Mouse (Mus musculus) midbrain, embryonic 10.5 days (tissue): ENCODE measurements at regions not wholly inside any gene's neighbourhood (a gene's known extent, or its start where the extent isn't known, plus 50 kb on each side); places are given as distances from the start of the nearest gene placed in this dataset.

ENCODE experiments used
- DNase-seq: peaks from one replicate; pipeline ENCODE4 v3.0.0-alpha.2; 2017; ENCODE audit warnings: low spot score
- H3K27ac ChIP-seq: fragments of 300-500 bp; sonication (generic); replicated peaks from 2 replicates; pipeline ENCODE4 v1.5.1; 2016; ENCODE audit warnings: mild to moderate bottlenecking
- H3K27me3 ChIP-seq: fragments of 300-500 bp; sonication (generic); 2 replicates; pipeline ENCODE4 v1.6.1; 2016; ENCODE audit warnings: low read depth, mild to moderate bottlenecking; ENCODE audit not compliant: poor library complexity, severe bottlenecking
- H3K36me3 ChIP-seq: fragments of 300-500 bp; sonication (generic); 2 replicates; pipeline ENCODE4 v1.6.1; 2016; ENCODE audit warnings: mild to moderate bottlenecking, moderate library complexity
- H3K4me1 ChIP-seq: fragments of 300-500 bp; sonication (generic); 2 replicates; pipeline ENCODE4 v1.6.1; 2016
- H3K4me3 ChIP-seq: fragments of 300-500 bp; sonication (generic); 2 replicates; pipeline ENCODE4 v1.5.1; 2016; ENCODE audit warnings: mild to moderate bottlenecking, moderate library complexity
- H3K9me3 ChIP-seq: fragments of 300-500 bp; sonication (generic); replicated peaks from 2 replicates; pipeline ENCODE4 v1.6.1; 2016; ENCODE audit warnings: mild to moderate bottlenecking
- WGBS: fragments of 180-500 bp; shearing (Covaris S2); methylation state at CpG from one replicate; pipeline ENCODE4 v1.1.7; 2016; 5-methylcytosine and 5-hydroxymethylcytosine counted together

DNA sequence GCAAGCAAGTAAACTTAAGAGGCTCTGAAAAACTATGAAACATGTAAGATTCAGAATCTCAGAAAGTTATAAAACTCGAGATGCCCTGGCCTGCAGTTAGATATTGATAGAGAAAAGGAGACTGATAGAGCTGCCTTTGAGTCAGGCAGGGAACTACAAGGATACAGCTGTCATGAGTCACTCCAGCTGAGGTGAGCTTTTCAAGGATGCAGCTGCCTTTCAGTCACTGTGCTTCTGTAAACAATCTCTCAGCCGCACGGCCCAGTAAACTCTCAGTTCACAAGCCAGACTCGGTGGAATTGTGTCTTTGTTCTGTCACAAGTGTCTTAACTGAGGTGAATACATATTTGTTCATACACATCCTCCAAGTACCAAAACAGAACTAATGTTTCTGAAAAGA is 334.9 kb upstream of the Rsrc1 start:
- no peak overlapping the region for H3K27ac ChIP-seq
- DNase-seq: no peak
- WGBS: 43% methylated on average over 4 of the region's 4 CpGs
- H3K36me3 ChIP-seq: no peaks in the 10 kb centered on the region
- H3K27me3 ChIP-seq: no peaks in the 10 kb centered on the region
- H3K9me3 ChIP-seq: no peaks in the 10 kb centered on the region
- H3K4me3 ChIP-seq: no peak overlapping the region
- H3K4me1 ChIP-seq: 0 out of 2 replicates have a peak, but pooled peaks cover 3% of the 10 kb centered on the region

GRCm38 (mm10) chr3:66649271-66649670 is 331.9 kb upstream of the Rsrc1 start:
- Histone ChIP-seq H3K36me3 (no peaks in the 10 kb centered on the region), H3K4me1 (0 out of 2 replicates have a peak, but pooled peaks cover 3% of the 10 kb centered on the region), H3K27ac (no peak overlapping the region), H3K9me3 (no peaks in the 10 kb centered on the region), H3K27me3 (no peaks in the 10 kb centered on the region), H3K4me3 (no peak overlapping the region)
- no peak for DNase-seq
- WGBS: 91% methylated on average over 4 of the region's 4 CpGs

GRCm38 (mm10) chr3:66650076-66650748 is 331.0 kb upstream of the Rsrc1 start:
- Histone ChIP-seq H3K27ac (no peak overlapping the region), H3K27me3 (no peaks in the 10 kb centered on the region), H3K9me3 (no peaks in the 10 kb centered on the region), H3K4me3 (no peak overlapping the region), H3K36me3 (no peaks in the 10 kb centered on the region), H3K4me1 (0 out of 2 replicates have a peak, but pooled peaks cover 3% of the 10 kb centered on the region)
- WGBS: 93% methylated on average over 15 of the region's 15 CpGs
- no peak for DNase-seq

DNA sequence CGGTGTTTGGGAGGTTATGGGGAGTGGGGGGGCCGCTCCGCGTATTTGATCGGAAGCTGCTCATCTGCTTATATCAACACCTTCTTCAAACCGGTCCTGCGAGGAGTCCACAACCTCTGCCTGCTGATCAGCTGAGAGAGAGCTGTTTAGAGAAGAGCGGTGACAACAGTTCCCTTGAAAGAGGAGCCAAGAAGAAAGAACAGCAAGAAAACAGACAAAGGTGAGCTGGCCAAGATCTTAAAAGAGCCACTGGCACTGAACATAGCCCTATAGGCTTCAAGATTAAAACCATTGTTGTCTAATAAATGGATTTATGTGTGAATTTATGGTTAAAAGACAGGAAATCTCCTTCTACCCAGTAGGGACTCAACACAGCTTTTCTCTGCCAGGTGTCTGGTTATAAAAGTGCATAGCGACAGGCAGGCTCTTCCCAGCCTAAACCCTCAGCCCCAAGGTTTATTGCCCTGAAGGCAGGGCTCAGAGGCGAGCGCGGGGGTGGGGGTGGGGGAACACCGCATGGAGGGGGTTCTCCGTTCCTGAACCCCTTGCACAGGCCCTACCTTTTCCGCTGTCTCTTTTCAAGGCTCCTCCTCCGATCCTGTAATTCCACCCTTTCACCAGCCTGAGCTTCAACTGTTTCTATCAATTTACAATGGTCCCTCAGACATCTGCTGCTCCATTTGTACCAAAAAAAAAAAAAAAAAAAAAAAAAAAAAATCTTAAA is 330.3 kb upstream of the Rsrc1 start:
- H3K27me3 ChIP-seq: no peaks in the 10 kb centered on the region
- H3K9me3 ChIP-seq: no peaks in the 10 kb centered on the region
- H3K4me3 ChIP-seq: no peak overlapping the region
- DNase-seq: no peak
- 63% methylated on average over 16 of the region's 16 CpGs for WGBS
- H3K36me3 ChIP-seq: no peaks in the 10 kb centered on the region
- H3K4me1 ChIP-seq: 0 out of 2 replicates have a peak, but pooled peaks cover 3% of the 10 kb centered on the region
- 0 out of 2 replicates have a peak overlapping the region, but pooled peaks have one; percentile 23 for H3K27ac ChIP-seq

DNA sequence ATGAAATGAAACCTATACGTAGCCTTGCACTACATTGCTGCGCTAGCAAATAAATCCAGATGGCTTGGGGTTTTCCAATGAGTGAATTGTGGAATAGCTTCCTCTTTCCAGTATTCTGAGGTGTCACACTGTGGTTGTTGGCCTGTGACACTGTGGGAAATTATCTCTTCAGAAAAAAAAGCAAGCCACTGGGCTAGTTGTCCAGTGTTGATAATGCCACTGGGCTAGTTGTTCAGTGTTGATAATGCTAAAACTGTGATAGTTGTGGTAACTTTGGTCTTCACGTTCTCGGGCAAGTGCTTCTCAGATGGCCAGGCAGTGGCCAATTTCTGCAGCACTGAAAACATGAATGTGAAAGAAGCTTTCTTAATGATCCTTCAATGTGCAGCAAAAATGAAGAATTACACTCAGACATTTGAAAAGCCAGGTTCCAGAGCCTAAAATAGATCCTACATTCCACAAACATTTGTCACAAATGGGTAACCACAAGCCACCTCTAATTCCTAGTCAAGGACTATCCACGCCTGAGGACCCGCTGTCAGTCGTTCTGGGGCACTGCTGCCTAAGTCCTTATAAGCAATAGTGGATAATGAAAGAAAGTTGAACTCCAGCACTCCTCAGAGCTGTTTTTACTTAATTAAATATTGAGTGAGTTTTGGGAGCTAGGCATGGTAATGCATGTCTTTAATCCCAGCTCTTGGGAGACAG is 328.9 kb upstream of the Rsrc1 start:
- no peaks in the 10 kb centered on the region for H3K9me3 ChIP-seq
- H3K4me1 ChIP-seq: 0 out of 2 replicates have a peak, but pooled peaks cover 3% of the 10 kb centered on the region
- 91% methylated on average over 7 of the region's 7 CpGs for whole genome bisulfite sequencing
- no peaks in the 10 kb centered on the region for H3K36me3 ChIP-seq
- H3K4me3 ChIP-seq: no peak overlapping the region
- no peak for DNase-seq
- no peak overlapping the region for H3K27ac ChIP-seq
- no peaks in the 10 kb centered on the region for H3K27me3 ChIP-seq

DNA sequence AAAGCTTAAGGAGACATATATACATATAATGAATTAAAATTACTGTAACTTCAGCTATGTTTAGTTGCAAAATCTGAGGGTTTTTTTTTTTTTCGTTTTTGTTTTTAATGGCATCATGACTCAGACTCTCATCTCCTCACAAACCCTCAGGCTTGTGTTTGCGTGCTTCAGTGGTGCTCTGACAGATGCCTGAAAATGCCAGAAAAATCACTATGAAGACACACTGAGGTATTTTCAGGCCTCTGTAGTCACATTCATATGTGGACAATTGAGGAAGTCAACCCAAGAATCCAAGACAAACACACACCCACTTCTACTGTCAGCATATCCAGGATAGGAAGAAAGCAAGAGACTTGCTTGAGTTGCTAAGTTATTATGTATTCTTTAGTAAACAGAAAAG is 327.2 kb upstream of the Rsrc1 start:
- WGBS: 78% methylated on average over 2 of the region's 2 CpGs

GRCm38 (mm10) chr3:66654860-66655259 is 326.3 kb upstream of the Rsrc1 start:
- H3K27me3 ChIP-seq: no peaks in the 10 kb centered on the region
- no peak overlapping the region for H3K27ac ChIP-seq
- H3K4me3 ChIP-seq: no peak overlapping the region
- H3K4me1 ChIP-seq: 0 out of 2 replicates have a peak, but pooled peaks cover 3% of the 10 kb centered on the region
- 71% methylated on average over 1 of the region's 1 CpGs for WGBS
- H3K36me3 ChIP-seq: no peaks in the 10 kb centered on the region
- DNase-seq: no peak
- no peaks in the 10 kb centered on the region for H3K9me3 ChIP-seq

More for the DNA sequence above, 327.2 kb upstream of the Rsrc1 start:
- H3K27me3 ChIP-seq: no peaks in the 10 kb centered on the region
- H3K4me3 ChIP-seq: no peak overlapping the region
- H3K9me3 ChIP-seq: no peaks in the 10 kb centered on the region
- no peak for DNase-seq
- H3K36me3 ChIP-seq: no peaks in the 10 kb centered on the region
- H3K27ac ChIP-seq: no peak overlapping the region
- 0 out of 2 replicates have a peak, but pooled peaks cover 3% of the 10 kb centered on the region for H3K4me1 ChIP-seq

GRCm38 (mm10) chr3:66656458-66656857 is 324.7 kb upstream of the Rsrc1 start:
- DNase-seq: no peak
- 87% methylated on average over 5 of the region's 5 CpGs for WGBS
- H3K27ac ChIP-seq: no peak overlapping the region

DNA sequence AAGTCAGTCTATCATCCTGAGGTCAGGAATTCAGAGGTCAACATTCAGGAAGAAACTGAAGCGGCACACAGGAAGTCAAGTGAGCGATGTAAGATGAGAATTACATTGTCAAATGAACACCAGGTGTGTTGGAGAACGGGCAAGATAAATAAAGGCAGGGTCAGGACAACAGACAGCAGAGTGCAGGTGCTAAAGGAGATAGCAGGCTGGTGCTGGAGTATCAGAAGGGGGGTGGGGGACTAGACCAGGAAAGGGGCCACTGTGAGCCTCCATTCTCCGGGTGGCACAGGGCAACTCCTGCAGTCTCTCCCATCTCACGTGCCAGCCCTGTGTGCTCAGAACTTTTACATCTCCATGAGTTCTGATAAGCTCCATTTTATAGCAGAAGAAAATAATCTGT is 320.6 kb upstream of the Rsrc1 start:
- H3K27ac ChIP-seq: no peak overlapping the region
- WGBS: 71% methylated on average over 5 of the region's 5 CpGs
- DNase-seq: no peak
- H3K27me3 ChIP-seq: no peaks in the 10 kb centered on the region
- H3K4me1 ChIP-seq: no peaks in the 10 kb centered on the region
- no peaks in the 10 kb centered on the region for H3K9me3 ChIP-seq
- H3K36me3 ChIP-seq: no peaks in the 10 kb centered on the region
- no peak overlapping the region for H3K4me3 ChIP-seq

More at GRCm38 (mm10) chr3:66656458-66656857, 324.7 kb upstream of the Rsrc1 start:
- no peaks in the 10 kb centered on the region for H3K9me3 ChIP-seq
- H3K4me3 ChIP-seq: no peak overlapping the region
- no peaks in the 10 kb centered on the region for H3K4me1 ChIP-seq
- H3K27me3 ChIP-seq: no peaks in the 10 kb centered on the region
- no peaks in the 10 kb centered on the region for H3K36me3 ChIP-seq

DNA sequence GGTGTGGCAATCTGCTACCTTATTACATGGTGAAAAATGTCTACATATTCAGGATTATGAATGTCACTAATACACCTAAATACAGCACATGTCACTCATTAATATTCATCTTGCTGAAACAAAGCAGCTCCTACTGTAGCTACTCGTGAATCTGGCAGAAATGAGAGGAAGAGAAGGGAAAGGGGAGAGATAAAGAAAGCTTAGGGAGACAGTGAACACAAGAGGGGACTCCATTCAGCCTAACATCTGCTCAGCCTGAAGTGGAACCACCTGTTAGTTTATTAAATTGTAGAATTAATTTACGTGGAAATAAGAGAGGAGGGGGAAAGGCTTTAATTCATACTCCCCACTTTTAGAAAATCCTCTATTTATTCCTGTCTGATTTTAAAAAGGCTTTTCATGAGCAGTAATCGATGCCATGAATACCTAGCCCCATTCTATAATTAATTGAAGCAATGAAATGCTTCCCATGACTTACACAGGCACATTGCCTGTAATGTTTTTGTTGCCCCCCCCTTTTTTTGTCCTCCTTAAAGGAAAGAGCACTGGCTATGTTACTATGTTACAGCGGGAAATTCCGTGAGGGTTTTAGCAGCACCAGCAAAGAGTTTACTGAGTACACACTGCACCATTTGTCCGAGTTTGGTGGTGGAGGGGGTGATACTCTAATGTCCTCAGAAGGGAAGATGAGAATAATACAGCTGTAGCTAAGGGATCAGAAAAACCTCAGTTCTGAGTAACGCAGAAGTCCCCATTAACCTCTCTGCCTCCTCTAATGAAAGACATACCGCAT is 319.2 kb upstream of the Rsrc1 start:
- Histone ChIP-seq H3K36me3 (no peaks in the 10 kb centered on the region), H3K4me1 (no peaks in the 10 kb centered on the region), H3K27ac (no peak overlapping the region), H3K27me3 (no peaks in the 10 kb centered on the region), H3K4me3 (no peak overlapping the region), H3K9me3 (no peaks in the 10 kb centered on the region)
- WGBS: 83% methylated on average over 8 of the region's 8 CpGs
- DNase-seq: no peak

DNA sequence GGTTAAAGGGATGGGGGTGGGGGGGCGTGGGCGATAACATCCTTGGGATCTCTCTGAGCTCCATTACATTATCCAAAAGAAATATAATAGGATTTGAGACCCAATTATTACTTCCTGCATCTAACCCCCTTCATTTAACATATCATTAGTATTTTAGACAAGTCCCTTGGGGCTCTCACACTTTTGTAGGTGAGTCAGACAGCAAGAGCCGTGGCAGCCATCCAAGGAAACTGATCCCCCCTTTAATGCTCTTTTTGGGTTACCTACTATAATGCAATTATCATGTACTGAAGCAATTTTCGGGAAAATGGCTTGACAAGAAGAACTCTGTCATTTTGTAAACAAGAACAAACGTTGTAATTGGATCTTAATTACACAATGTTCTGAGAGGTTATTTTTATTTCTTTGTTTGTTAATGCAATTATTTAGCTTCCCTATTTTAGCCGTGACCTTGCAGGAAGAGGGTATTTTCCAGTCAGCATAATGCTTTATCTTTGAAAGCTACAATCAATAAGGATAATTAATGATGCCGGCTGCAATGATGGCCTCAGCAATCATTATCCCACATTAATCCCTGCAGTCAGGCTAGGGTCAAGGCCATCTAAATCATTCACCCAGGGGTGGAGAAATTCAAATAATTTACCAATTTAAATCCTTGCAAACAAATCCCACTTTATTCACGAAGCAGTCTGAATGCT is 297.5 kb upstream of the Rsrc1 start:
- H3K27ac ChIP-seq: no peak overlapping the region
- no peak overlapping the region for H3K4me3 ChIP-seq
- no peak for DNase-seq
- H3K36me3 ChIP-seq: no peaks in the 10 kb centered on the region
- H3K9me3 ChIP-seq: no peaks in the 10 kb centered on the region
- WGBS: 78% methylated on average over 8 of the region's 8 CpGs
- no peaks in the 10 kb centered on the region for H3K27me3 ChIP-seq
- H3K4me1 ChIP-seq: no peaks in the 10 kb centered on the region
